Mouse (Mus musculus) lung, postnatal 4 days (tissue): ENCODE measurements at regions not wholly inside any gene's neighbourhood (a gene's known extent, or its start where the extent isn't known, plus 50 kb on each side); places are given as distances from the start of the nearest gene placed in this dataset.

Source experiments
- DNase-seq, 2 experiments: peaks; one replicate each; pipeline ENCODE4 v3.0.0; 2021

DNA sequence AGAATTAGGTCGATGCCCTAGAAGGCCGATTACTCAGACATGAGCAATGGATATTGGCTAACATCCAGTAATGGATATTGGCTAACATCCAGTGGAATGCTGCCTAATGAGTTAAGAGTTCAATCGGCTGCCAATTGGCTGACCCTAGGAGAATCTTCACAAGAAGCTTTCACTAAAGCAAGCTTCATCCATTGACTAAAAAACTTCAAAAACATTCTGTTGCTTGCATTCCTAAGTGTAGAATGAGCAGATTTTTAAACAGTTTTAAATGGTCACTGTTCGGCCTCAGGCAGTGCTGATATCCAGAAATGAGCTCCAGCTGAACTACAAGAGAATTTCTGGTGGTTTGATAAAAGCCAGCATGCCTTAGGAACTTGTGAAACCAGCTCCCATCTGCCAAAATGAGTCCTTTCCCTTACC lies 56.8 kb upstream of the Cenpe start:
- DNase-seq = peak in 1 of 2 experiments; percentile 19
